Mouse (Mus musculus): ENCODE results near the gene Hist1h2bk.
A peak's percentile ranks its signal among the peaks of the same experiment; 100 is the strongest.
"Not testable (repeated sequence)": the region's sequence is repeated elsewhere in the genome, so short reads cannot be mapped to it uniquely, and the experiment has no call there.

The Hist1h2bk gene

GRCm38 (mm10) chr13:22040464-22041141 is 4.9 kb downstream of the Hist1h2bk start:
- DNase-seq (ENCODE audit: low spot score) = no peak

- DNase-seq (ENCODE audit: low spot score) = peak; percentile 97
Observed at GRCm38 (mm10) chr13:22041142-22041536, 5.5 kb downstream of the Hist1h2bk start, which contains the start of gene Hist1h4i. Hist1h4i (minus strand) TSS chr13:22041362.

GRCm38 (mm10) chr13:22041651-22042567 is 6.2 kb downstream of the Hist1h2bk start:
- DNase-seq (ENCODE audit: low spot score) = no peak

- DNase-seq (ENCODE audit: low spot score) = peak; percentile 94
Observed at GRCm38 (mm10) chr13:22042568-22043502, 7.2 kb downstream of the Hist1h2bk start, which contains the start of the genes Hist1h2ag and Hist1h2bj. Hist1h2ag (minus strand) TSS chr13:22042944. Hist1h2bj (plus strand) TSS chr13:22043214.

- DNase-seq (ENCODE audit: low spot score) = no peak
Observed at GRCm38 (mm10) chr13:22043503-22044431, 8.1 kb downstream of the Hist1h2bk start.

GRCm38 (mm10) chr13:22044432-22045155 is 8.9 kb downstream of the Hist1h2bk start:
- DNase-seq (ENCODE audit: low spot score) = no peak

GRCm38 (mm10) chr13:22045311-22045710 is 9.6 kb downstream of the Hist1h2bk start:
- no peak for DNase-seq (ENCODE audit: low spot score)

- DNase-seq (ENCODE audit: low spot score) = no peak
Observed at GRCm38 (mm10) chr13:22049041-22049440, 13.4 kb downstream of the Hist1h2bk start.

GRCm38 (mm10) chr13:22049737-22050440 is 14.2 kb downstream of the Hist1h2bk start:
- no peak for DNase-seq (ENCODE audit: low spot score)

GRCm38 (mm10) chr13:22050591-22051522 is 15.2 kb downstream of the Hist1h2bk start:
- DNase-seq (ENCODE audit: low spot score) = peak; percentile 87

GRCm38 (mm10) chr13:22051523-22051859 is 15.8 kb downstream of the Hist1h2bk start:
- no peak for DNase-seq (ENCODE audit: low spot score)

- DNase-seq (ENCODE audit: low spot score) = no peak
Observed at GRCm38 (mm10) chr13:22053754-22054153, 18.1 kb downstream of the Hist1h2bk start.

GRCm38 (mm10) chr13:22061422-22061821 is 25.8 kb downstream of the Hist1h2bk start:
- DNase-seq (ENCODE audit: low spot score) = no peak

- no peak for DNase-seq (ENCODE audit: low spot score)
Observed at GRCm38 (mm10) chr13:22063468-22063867, 27.8 kb downstream of the Hist1h2bk start.

GRCm38 (mm10) chr13:22084140-22084539 is 48.5 kb downstream of the Hist1h2bk start, which contains the start of gene Vmn1r188:
Vmn1r188 (plus strand) TSS chr13:22084440.
- not testable (repeated sequence) for DNase-seq (ENCODE audit: low spot score)
